Mouse (Mus musculus) liver, adult 2 months (tissue): Measurements from ENCODE around the gene Cercam.

Source experiments
- CTCF ChIP-seq: fragments of 200-500 bp; IDR thresholded peaks from 2 replicates; pipeline ENCODE4 v1.5.1; 2011; ENCODE audit warnings: low read depth, low read length, control low read depth
- POLR2A ChIP-seq: fragments of 200-500 bp; IDR thresholded peaks from 2 replicates; pipeline ENCODE4 v1.6.1; 2011; ENCODE audit warnings: low read length, control low read depth; ENCODE audit not compliant: insufficient read depth; ENCODE audit errors: extremely low read depth

DNA sequence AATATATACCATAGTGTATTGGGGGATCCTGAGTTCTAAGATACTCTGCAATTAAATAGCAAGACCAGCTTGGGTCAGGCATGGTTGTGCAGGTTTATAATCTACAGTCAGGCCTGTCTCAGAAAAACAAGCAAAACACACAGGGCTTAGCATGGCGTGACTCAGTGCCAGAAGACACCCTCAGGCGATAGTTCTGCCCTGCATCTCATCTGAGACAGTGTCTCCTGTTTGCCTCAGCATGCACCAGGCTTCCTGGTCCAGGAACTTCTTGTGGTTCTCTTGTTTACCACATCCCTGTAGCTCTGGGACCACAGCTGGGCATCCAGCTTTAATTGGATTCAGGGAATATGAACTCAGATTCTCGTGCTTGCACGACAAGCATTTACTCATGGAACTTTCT is 3.8 kb upstream of the Cercam start:
- no peak for TF ChIP-seq POLR2A
- TF ChIP-seq CTCF: no peak
